Mouse (Mus musculus): Measurements from ENCODE around the gene Gm39115. TPM values are rescaled to one million over a fixed set of nuclear protein-coding genes. Genes with fewer than 3 reads are reported as not detected.
"Not testable (repeated sequence)": the region's sequence is repeated elsewhere in the genome, so short reads cannot be mapped to it uniquely, and the experiment has no call there.

The Gm39115 gene
- not detected for total RNA-seq (2021)
- long read RNA-seq: 0 reads

DNA sequence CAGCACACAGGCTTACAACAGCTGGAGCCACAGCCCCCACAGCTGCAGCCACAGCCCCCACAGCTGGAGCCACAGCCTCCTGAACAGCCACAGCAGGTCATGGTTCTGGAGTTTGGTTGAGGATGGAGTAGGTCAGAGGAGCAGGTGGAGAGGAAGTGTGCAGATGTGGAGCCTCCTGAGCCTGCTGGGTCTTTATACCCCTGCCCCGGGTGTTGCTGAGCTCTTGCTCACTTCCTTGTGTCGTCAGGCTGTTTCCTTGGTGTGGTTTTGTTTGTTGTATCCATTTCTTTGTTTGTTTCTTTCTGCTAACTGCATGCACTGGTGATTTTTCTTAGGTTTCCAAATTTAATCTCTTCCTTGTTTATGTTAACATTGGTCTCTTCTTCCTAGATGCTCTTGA is at the start of gene Gm39115:
Gm39115 (minus strand) TSS at position 101 of the 400 bp plus-strand sequence.
- DNase-seq (ENCODE audit: low spot score in 2 of 2): not testable (repeated sequence)

DNA sequence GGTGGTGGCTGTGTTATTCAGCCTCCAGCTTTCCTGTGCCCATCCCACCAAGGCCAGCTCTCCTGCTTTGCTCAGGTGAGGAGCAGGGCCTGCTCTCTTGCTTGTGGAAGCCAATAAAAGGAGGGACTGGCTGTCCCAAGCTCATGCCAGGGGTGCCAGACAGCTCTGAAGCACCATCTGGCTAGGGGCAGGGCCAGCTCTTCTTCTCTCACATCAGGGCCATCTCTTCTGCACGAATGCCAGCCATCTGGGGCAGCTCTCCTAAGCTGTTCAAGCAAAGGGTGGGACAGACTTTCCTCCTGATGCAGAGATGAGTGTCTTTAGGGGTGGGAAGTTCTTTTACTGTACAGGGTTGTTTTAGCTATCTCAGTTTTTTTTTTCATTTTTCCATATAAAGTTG is 45.2 kb upstream of the Gm39115 start:
- DNase-seq (ENCODE audit: low spot score in 2 of 2): no peak

DNA sequence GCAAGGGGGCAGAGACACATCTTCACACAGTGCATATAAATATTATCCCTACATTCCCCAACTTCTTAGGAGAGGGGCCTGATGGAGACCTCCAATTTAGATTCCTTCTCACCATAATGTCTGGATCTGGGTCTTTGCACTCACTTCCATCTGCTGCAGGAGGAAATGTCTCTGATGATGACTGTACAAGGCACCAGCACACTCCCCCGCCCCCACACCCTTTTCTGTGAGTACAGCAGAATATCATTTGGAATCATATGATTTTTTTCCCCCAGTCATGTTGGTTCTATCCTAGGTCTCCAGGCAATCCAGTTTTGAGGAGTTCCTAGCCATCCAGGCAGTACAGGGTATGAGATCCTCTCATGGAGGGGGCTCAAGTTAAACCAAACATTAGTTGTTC is 42.9 kb upstream of the Gm39115 start:
- DNase-seq (ENCODE audit: low spot score in 2 of 2): peak in 1 of 2 experiments; percentile 33

DNA sequence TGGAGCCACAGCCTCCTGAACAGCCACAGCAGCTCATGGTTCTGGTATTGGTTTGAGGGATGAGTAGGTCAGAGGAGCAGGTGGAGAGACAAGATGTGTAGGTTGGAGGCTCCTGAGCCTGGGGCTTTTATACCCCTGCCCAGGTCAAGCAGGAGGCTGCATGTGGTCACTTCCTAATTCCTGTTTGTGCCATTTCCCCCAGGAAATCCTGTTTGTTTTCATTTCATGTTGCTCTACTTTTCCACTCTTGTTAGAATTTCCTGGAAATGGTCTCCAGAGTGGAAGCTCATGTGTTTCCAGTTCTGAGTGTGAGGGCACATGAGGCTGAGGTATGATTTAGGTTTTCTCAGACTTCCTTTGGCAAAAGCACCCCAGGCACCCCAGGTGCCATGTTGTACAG is 40.1 kb upstream of the Gm39115 start, which contains the start of gene Krtap5-2:
Krtap5-2 (minus strand) TSS at position 101 of the 400 bp plus-strand sequence.
- DNase-seq (ENCODE audit: low spot score in 2 of 2): not testable (repeated sequence)

DNA sequence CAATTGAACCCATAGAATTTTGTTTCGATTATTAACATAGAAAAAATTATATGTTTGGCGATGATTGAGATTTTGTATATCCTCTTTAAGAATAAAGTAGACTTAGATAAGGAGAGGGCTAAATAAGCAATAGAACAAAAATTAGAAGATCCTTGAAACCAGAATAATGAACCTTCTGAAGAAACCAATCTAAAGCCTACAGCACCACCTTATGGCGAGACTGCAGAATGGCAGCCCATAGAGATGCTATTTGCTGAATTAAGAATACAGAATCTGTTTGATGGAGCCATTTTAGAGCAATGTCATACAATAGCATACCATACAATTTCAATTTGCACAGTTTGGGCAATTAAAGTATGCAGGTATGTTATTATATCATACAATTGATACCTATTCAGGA is 34.0 kb upstream of the Gm39115 start:
- DNase-seq (ENCODE audit: low spot score in 2 of 2): peak in 1 of 2 experiments; percentile 16

DNA sequence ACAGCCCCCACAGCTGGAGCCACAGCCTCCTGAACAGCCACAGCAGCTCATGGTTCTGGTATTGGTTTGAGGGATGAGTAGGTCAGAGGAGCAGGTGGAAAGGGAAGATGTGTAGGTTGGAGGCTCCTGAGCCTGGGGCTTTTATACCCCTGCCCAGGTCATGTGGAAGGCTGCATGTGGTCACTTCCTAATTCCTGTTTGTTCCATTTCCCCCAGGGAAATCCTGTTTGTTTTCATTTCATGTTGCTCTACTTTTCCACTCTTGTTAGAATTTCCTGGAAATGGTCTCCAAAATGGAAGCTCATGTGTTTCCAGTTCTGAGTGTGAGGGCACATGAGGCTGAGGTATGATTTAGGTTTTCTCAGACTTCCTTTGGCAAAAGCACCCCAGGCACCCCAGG is 29.8 kb upstream of the Gm39115 start, which contains the start of gene Gm4553:
Gm4553 (minus strand) TSS at position 101 of the 400 bp plus-strand sequence.
- not testable (repeated sequence) for DNase-seq (ENCODE audit: low spot score in 2 of 2)

DNA sequence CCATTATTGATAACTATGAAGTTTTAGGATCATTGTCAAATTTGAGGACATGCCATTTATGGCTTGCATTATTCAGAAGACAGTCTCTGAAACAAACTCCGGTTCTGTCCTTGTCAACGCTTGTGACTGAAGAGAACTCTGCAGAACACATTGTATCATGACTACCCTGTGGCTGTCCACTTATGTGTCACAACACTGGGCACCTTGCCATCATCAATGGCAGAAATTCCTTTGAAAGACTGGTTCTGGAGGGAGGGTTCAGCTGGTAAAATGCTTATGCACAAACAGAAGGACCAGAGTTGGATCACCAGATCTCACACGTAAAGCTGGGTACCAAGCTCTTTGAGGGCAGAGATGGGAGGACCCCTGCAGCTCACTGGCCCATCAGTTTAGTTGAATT is 23.5 kb upstream of the Gm39115 start:
- DNase-seq (ENCODE audit: low spot score in 2 of 2): no peak

DNA sequence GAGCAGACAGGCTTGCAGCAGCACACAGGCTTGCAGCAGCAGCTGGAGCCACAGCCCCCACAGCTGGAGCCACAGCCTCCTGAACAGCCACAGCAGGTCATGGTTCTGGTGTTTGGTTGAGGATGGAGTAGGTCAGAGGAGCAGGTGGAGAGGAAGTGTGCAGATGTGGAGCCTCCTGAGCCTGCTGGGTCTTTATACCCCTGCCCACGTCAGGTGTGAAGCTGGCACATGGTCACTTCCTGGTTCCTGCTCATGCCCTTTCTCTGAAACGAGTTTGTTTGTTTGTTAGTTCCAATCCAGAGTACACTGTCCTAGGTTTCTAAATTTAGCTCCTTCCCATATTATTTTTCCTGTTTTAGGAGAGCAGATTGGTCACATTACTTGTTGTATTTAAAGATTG is 21.2 kb upstream of the Gm39115 start, which contains the start of gene Gm29735:
Gm29735 (minus strand) TSS at position 101 of the 400 bp plus-strand sequence.
- not testable (repeated sequence) for DNase-seq (ENCODE audit: low spot score in 2 of 2)

DNA sequence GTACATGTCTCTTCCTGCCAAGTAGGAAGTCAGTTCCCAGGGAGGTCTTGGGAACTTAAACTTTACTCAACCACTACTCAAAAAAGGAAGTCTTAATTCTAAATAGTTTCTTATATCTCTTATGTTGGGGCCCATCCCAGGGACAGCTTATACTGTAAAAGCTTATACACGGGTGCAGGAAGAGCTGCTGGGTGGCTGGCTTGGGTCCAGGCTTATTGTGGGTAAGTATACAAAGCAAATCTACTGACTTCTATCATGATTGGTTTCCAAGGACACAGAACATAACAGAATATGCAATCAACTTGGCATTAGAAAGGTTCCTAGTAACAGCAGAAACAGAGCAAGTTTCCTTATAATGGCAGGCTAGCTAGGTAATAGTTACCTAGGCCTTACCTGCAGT is 19.5 kb upstream of the Gm39115 start:
- no peak for DNase-seq (ENCODE audit: low spot score in 2 of 2)

DNA sequence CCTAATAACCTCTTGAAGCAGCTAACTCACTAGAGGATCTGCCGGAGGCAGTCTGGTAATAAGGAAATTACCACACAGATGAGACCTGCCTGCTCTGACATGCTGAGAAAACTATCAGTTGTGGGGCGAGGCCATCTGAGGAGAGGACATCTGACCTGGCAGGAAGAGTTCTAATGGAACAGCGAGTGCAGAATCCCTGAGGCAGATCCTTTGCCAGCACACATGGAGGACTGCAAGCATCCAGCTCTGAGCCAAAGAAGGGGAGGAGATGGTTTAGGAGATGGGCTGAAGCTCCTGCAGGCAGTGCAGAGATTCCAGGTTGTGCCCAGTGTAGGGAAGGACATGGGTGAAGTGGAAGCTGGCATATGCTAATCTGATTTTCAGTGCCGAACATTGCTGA is 16.4 kb upstream of the Gm39115 start:
- DNase-seq (ENCODE audit: low spot score in 2 of 2): no peak

DNA sequence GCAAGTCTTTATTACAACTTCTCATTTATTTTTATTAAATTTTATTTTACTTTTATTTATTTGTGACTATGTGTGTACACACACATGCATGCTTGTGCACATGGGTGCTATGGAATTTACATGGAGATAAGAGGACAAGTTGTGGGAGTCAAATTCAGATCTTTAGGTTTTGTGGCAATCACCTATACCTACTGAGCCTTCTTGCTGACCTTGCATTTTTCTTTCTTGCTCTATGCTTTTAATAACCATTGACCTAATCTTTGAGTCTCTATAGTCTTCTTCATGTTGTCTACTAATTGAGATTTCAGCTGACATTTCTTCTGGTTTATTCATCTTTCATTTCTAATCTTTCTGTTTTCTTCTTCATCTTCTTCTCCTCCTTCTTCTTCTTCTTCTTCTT is 12.8 kb upstream of the Gm39115 start:
- no peak for DNase-seq (ENCODE audit: low spot score in 2 of 2)

DNA sequence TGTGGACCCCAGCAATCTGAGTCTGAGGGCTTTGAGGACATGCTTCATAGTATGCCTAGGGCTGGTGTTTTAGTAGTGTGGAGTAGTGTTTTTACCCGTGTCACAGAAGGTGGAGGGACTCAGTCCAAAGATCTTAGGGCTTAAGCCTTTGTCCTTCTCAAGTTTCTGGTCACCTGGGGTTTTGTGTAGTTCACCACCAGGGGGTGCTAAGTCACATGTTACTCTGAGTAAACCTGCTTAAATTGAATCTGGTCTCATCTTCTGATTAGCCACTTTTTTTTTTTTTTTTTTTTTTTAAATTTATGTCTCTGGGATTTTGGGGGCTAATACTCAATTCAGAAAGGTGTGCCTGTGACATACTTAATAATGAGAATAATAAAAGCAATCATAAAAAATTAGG is 10.2 kb upstream of the Gm39115 start:
- DNase-seq (ENCODE audit: low spot score in 2 of 2): peak in 1 of 2 experiments; percentile 59

DNA sequence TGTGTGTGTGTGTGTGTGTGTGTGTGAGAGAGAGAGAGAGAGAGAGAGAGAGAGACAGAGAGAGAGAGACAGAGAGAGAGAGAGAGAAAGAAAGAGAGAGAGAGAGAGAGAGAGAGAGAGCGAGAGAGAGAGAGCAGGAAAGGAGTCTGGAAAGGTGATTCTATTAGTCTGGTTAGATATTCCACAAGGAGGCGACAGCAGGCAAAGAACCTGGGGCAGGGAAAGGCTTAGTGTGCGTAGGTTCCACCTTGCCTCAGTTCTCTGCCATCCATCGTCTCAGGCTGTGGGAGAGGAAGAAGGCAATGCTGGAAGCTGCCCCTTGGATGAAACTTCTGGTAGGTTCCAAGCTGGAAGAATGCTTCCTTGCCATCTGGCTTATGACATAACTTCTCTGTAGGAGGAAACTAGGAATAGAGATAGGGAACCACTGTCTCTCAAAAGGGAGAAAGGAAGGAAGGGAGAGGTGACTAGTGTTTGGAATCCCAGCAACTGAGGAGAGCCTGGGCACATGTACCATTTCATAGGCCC is 9.6 kb upstream of the Gm39115 start:
- DNase-seq (ENCODE audit: low spot score in 2 of 2): peak in 1 of 2 experiments; percentile 2

DNA sequence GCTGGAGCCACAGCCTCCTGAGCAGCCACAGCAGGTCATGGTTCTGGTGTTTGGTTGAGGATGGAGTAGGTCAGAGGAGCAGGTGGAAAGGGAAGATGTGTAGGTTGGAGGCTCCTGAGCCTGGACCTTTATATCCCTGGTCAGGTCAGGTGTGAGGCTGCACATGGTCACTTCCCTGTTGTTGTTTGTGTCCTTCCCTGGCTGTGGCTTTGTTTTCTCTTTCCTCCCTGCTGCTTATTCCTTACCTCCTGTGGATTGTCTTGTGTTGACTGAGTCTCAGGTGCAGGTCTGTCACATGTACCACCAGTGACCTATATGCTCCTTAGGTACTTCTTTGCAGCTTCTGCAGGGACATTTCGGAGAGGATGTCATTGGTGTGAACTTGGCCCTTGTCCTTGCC is 8.7 kb upstream of the Gm39115 start, which contains the start of gene Gm45337:
Gm45337 (minus strand) TSS at position 101 of the 400 bp plus-strand sequence.
- no peak for DNase-seq (ENCODE audit: low spot score in 2 of 2)

DNA sequence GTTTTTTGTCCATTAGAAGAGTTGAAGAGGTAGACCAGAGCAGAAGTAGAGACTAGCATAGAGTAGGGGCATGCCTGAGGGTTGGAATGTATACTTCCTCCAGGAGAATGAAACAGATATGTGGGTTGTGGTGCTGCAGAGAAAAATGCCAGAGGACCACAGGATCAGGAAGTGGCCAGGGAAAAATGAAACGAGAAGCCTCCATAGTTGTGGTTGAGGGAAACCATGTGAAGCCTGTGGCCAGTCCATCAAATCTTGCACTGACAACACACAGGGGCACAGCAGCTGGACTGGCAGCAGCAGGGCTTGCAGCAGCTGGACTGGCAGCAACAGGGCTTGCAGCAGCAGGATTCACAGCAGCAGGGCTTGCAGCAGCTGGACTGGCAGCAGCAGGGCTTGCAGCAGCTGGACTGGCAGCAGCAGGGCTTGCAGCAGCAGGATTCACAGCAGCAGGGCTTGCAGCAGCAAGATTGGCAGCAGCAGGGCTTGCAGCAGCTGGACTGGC is 7.7 kb upstream of the Gm39115 start:
- DNase-seq (ENCODE audit: low spot score in 2 of 2): not testable (repeated sequence)

DNA sequence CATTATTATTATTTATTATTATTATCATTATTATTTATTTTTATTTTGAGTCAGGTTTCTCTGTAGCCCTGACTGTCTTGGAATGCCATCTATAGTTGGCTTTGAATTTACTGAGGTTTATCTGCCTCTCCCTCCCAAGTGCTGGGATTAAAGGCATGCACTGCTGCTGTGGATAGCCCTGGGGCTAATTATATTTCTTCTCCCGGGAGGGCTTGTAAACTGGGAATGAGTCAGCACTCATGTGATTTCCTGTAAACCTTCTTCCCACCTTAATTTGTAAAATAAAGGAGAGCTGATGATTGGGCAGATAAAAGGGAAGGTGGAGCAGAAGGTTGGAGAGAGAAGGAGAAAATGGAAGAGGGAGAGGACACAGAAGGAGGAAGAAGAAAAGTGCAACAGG is 4.9 kb upstream of the Gm39115 start:
- no peak for DNase-seq (ENCODE audit: low spot score in 2 of 2)

DNA sequence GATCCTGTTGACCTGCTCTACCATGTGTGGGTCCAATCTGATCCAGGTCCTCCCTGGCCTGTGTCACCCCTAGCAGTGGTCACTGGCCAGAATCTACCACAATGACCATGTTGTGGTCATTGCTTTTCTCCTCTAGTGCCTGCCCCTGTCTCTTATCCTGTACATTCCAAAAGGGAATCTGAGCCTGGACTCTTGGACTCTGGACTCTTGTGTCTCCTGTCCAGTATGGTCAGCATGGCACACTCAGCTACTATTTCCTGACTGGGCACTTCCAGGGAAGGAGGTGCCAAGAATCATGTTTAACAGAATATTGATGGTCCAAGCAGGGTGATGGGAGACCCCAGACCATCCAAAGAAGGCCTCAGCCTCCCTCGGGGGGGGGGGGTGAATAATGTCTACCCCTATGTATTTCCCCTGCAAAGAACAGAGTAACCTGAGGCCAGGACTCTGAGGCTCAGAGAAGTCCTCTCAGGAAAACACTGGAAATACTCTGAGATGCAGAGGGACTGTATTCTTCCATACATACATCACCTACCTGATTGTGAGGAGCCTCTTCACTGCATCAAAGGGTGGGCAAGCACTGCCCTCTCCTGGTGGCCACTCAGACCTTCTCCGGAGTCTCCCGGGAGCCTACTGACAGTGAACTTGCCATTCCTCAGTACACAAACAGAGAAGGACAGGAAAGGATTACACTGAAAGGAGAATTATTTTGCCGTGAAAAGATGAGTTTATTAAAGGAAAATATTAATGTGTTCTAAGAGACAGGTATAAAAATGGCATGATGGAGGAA is 1.4 kb downstream of the Gm39115 start:
- peak; percentile 7 to 10 for DNase-seq (ENCODE audit: low spot score in 2 of 2)

DNA sequence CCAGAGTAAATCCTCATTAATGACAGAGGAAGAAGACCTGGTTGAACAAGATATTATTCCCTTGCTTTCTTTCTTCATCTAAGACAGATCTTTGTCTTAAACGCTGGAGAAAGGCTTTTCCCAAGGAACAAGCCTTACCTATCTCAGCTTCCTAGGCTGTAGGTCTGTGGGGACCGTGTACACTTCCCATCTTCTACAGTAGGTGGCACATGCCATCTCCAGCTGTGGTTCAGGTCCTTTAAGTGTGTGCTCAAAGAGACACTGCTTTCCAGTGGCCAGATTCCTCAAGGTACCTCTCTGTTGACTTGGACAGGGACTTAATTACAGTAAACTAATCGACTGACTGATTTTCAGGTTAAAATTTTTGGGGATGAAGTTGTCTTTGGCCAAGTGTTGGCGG is 7.0 kb downstream of the Gm39115 start:
- no peak for DNase-seq (ENCODE audit: low spot score in 2 of 2)

DNA sequence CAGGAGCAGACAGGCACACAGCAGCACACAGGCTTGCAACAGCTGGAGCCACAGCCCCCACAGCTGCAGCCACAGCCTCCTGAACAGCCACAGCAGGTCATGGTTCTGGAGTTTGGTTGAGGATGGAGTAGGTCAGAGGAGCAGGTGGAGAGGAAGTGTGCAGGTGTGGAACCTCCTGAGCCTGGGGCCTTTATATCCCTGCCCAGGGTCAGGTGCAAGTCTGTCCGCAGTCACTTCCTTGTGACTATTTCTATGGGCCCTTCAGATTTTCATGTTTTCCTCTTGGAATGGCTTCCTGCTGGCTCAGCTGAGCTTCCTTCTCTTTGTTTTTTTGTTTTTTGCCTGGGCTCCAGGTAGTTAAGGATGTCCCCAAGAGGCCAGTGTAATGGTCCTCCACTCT is 15.2 kb downstream of the Gm39115 start, which contains the start of gene Gm45618:
Gm45618 (minus strand) TSS at position 101 of the 400 bp plus-strand sequence.
- not testable (repeated sequence) for DNase-seq (ENCODE audit: low spot score in 2 of 2)

DNA sequence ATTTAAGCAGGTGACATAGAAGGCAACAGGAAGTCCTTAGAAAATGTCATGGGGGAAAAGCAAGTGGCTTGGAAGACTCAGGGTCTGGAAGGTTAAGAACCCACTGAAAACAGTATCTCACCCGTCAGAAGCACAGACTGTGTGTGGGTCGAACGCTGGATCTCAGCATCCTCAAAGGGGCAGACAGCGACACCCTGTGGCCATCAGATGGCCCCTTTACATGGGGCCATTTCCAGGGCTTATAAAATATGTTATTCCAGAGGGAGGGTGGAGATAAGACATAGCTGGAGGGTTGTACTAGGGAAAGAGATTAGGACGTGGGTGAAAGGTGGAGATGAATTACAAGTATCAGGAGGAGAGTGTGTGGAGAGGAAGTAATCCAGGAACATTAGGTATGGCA is 16.2 kb downstream of the Gm39115 start:
- peak in 1 of 2 experiments; percentile 19 for DNase-seq (ENCODE audit: low spot score in 2 of 2)

DNA sequence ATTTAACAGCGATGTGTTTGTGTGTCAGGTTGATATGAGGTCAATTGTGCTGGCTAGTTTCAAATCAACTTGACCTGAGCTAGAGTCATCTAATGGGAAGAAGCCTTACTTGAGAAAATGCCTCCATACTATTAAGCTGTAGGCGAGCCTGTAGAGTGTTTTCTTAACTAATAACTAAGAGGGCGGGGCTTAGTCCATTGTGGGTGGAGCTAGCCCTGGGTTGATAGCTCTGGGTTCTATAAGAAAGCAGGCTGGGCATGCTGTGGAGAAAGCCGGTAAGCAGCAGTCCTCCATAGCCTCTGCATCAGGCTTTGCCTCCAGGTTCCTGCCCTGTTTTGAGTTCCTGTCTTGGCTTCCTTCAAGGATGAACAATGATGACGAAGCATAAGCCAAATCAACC is 31.1 kb downstream of the Gm39115 start:
- no peak for DNase-seq (ENCODE audit: low spot score in 2 of 2)

DNA sequence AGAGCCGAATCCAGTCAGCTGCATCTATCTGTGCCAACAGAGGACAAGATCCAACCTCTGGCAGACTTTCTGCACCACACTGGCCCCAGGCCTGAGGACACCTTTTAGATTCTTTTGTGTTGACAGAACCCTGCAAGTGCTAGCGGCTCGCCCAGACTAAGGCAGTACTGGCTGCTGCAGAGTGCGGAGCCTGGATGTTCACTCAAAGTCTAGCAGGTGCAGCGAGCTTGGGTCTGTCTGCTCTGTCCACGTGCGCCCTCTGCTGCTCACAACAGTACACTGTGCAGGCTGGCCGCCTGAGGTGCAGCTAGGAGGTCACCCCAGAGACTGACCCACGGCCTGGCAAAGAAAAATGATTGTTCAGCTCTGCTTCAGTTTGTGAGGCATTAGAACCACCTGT is 38.1 kb downstream of the Gm39115 start:
- DNase-seq (ENCODE audit: low spot score in 2 of 2): peak; percentile 73 to 88
